Mouse (Mus musculus): ENCODE measurements at regions not wholly inside any gene's neighbourhood (a gene's known extent, or its start where the extent isn't known, plus 50 kb on each side); places are given as distances from the start of the nearest gene placed in this dataset.

GRCm38 (mm10) chr3:52818401-52818800 lies 198.6 kb downstream of the Cog6 start:
- Histone ChIP-seq H3K4me1 (replicated peaks; ENCODE audit: low read depth, low read length) (no peaks in the 10 kb centered on the region), H3K27me3 (ENCODE audit: insufficient read depth, low read length) (no peaks in the 10 kb centered on the region), H3K4me3 (replicated peaks; ENCODE audit: low read length) (no peak overlapping the region), H3K36me3 (ENCODE audit: insufficient read depth, low read length) (no peaks in the 10 kb centered on the region), H3K9me3 (ENCODE audit: low read length) (no peaks in the 10 kb centered on the region)
- no peak for TF ChIP-seq NANOG (IDR thresholded peaks at IDR 0.05; ENCODE audit: borderline replicate concordance, low read length)
- TF ChIP-seq CTCF (conservative IDR thresholded peaks at IDR 0.05; ENCODE audit: low read length), result no peak
- no peak for TF ChIP-seq POU5F1 (IDR thresholded peaks at IDR 0.05; ENCODE audit: borderline replicate concordance, low read length)

GRCm38 (mm10) chr3:52817416-52817815 lies 199.6 kb downstream of the Cog6 start:
- TF ChIP-seq NANOG (IDR thresholded peaks at IDR 0.05; ENCODE audit: borderline replicate concordance, low read length) (no peak), CTCF (conservative IDR thresholded peaks at IDR 0.05; ENCODE audit: low read length) (no peak), POU5F1 (IDR thresholded peaks at IDR 0.05; ENCODE audit: borderline replicate concordance, low read length) (no peak)
- Histone ChIP-seq H3K27me3 (ENCODE audit: insufficient read depth, low read length) (no peaks in the 10 kb centered on the region), H3K4me3 (replicated peaks; ENCODE audit: low read length) (no peak overlapping the region), H3K4me1 (replicated peaks; ENCODE audit: low read depth, low read length) (no peaks in the 10 kb centered on the region), H3K36me3 (ENCODE audit: insufficient read depth, low read length) (no peaks in the 10 kb centered on the region), H3K9me3 (ENCODE audit: low read length) (no peaks in the 10 kb centered on the region)

- H3K4me3 ChIP-seq (replicated peaks; ENCODE audit: low read length), result no peak overlapping the region
- H3K4me1 ChIP-seq (replicated peaks; ENCODE audit: low read depth, low read length), result no peaks in the 10 kb centered on the region
- TF ChIP-seq POU5F1 (IDR thresholded peaks at IDR 0.05; ENCODE audit: borderline replicate concordance, low read length) (no peak), NANOG (IDR thresholded peaks at IDR 0.05; ENCODE audit: borderline replicate concordance, low read length) (no peak), CTCF (conservative IDR thresholded peaks at IDR 0.05; ENCODE audit: low read length) (no peak)
- H3K36me3 ChIP-seq (ENCODE audit: insufficient read depth, low read length), result no peaks in the 10 kb centered on the region
- no peaks in the 10 kb centered on the region for H3K9me3 ChIP-seq (ENCODE audit: low read length)
- no peaks in the 10 kb centered on the region for H3K27me3 ChIP-seq (ENCODE audit: insufficient read depth, low read length)
These were observed 201.5 kb downstream of the Cog6 start for GRCm38 (mm10) chr3:52815497-52815896.

- H3K4me3 ChIP-seq (replicated peaks; ENCODE audit: low read length), result no peak overlapping the region
- TF ChIP-seq CTCF (conservative IDR thresholded peaks at IDR 0.05; ENCODE audit: low read length), result no peak
- TF ChIP-seq POU5F1 (IDR thresholded peaks at IDR 0.05; ENCODE audit: borderline replicate concordance, low read length), result no peak
- no peak for TF ChIP-seq NANOG (IDR thresholded peaks at IDR 0.05; ENCODE audit: borderline replicate concordance, low read length)
- no peaks in the 10 kb centered on the region for H3K36me3 ChIP-seq (ENCODE audit: insufficient read depth, low read length)
- no peaks in the 10 kb centered on the region for H3K4me1 ChIP-seq (replicated peaks; ENCODE audit: low read depth, low read length)
- no peaks in the 10 kb centered on the region for H3K27me3 ChIP-seq (ENCODE audit: insufficient read depth, low read length)
- peaks cover 10% of the 10 kb centered on the region for H3K9me3 ChIP-seq (ENCODE audit: low read length)
These were observed 214.7 kb downstream of the Cog6 start for GRCm38 (mm10) chr3:52802324-52802723.

DNA sequence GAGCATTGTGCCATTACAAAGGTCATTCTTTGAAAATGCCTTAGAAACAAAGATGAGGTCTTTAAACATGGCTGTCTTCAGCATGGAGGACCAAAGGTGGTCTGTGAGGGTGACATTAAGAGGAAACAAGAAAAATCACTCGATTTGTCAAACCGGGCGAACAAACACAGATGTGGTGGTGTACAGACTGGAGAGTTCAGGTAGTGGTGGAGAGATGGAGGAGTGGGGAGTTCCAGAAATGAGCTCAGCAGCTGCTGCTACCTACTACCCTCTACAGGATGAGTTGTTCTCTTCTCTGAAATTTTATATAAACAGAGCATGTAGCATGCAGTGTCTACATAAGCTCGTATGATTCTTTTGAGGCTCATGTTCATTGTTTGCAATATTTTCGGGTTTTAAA lies 215.6 kb downstream of the Cog6 start:
- no peaks in the 10 kb centered on the region for H3K4me1 ChIP-seq (replicated peaks; ENCODE audit: low read depth, low read length)
- H3K27me3 ChIP-seq (ENCODE audit: insufficient read depth, low read length), result no peaks in the 10 kb centered on the region
- TF ChIP-seq POU5F1 (IDR thresholded peaks at IDR 0.05; ENCODE audit: borderline replicate concordance, low read length) (no peak), CTCF (conservative IDR thresholded peaks at IDR 0.05; ENCODE audit: low read length) (no peak), NANOG (IDR thresholded peaks at IDR 0.05; ENCODE audit: borderline replicate concordance, low read length) (no peak)
- peaks cover 10% of the 10 kb centered on the region for H3K9me3 ChIP-seq (ENCODE audit: low read length)
- no peaks in the 10 kb centered on the region for H3K36me3 ChIP-seq (ENCODE audit: insufficient read depth, low read length)
- H3K4me3 ChIP-seq (replicated peaks; ENCODE audit: low read length), result no peak overlapping the region

DNA sequence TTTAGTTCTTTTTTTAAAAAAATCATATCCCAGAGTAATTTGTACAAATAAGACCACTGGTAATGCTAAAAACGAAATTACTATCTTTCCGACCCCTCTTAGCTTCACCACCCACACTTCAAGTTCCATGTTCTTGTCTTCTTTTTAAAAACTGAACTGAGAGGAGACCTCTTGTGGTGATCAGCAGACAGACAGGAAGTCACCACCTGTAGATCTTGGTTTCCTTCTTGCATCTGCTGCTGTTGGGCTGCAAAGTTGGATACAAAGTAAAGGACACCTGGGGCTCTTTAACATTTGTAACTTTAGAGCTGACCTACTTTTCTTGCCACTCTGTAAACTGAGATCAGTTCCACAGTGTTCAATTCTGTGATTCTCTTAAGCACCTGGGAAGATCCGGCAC lies 216.4 kb downstream of the Cog6 start:
- Histone ChIP-seq H3K4me3 (replicated peaks; ENCODE audit: low read length) (no peak overlapping the region), H3K4me1 (replicated peaks; ENCODE audit: low read depth, low read length) (no peaks in the 10 kb centered on the region), H3K9me3 (ENCODE audit: low read length) (peaks cover 10% of the 10 kb centered on the region), H3K27me3 (ENCODE audit: insufficient read depth, low read length) (no peaks in the 10 kb centered on the region), H3K36me3 (ENCODE audit: insufficient read depth, low read length) (no peaks in the 10 kb centered on the region)
- TF ChIP-seq CTCF (conservative IDR thresholded peaks at IDR 0.05; ENCODE audit: low read length), result no peak
- no peak for TF ChIP-seq NANOG (IDR thresholded peaks at IDR 0.05; ENCODE audit: borderline replicate concordance, low read length)
- no peak for TF ChIP-seq POU5F1 (IDR thresholded peaks at IDR 0.05; ENCODE audit: borderline replicate concordance, low read length)

DNA sequence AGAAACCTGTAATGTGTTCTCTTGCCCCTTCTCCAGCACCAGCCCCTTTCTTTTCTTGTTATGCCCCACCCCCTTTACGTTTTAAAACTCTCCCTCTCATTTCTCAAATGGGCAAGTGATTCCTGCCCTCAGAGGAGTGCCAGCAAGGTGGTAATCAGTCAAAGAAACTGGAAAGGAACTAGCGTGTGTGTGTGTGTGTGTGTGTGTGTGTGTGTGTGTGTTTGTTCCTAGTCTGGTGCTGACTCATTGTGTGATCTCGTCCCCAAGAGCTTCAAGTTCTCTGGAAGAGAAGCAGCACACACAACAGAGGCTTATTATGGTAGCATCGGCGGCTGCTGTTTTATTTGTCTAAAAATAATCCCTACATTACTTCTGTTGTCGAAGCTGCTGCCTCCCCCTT lies 219.2 kb downstream of the Cog6 start:
- TF ChIP-seq CTCF (conservative IDR thresholded peaks at IDR 0.05; ENCODE audit: low read length) (no peak), NANOG (IDR thresholded peaks at IDR 0.05; ENCODE audit: borderline replicate concordance, low read length) (no peak), POU5F1 (IDR thresholded peaks at IDR 0.05; ENCODE audit: borderline replicate concordance, low read length) (no peak)

DNA sequence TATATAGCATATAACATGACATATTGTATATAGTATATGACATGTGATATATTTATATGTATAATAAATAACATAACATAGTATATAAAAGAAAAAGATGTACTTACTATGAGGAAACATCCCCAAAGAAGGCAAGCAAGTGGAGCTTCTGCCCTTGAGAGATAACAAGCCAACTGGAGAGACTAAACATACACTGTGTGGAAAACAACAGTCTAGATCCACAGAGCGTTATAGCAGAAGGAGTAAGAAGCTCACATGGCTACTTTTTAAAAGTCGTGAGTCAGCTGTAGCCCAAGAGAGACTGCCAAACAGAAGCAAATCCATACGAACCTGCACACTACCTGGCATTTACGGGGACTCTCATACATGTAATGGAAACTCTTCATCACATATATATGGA lies 219.9 kb downstream of the Cog6 start:
- H3K36me3 ChIP-seq (ENCODE audit: insufficient read depth, low read length), result no peaks in the 10 kb centered on the region

More for the DNA sequence above, 219.2 kb downstream of the Cog6 start:
- Histone ChIP-seq H3K27me3 (ENCODE audit: insufficient read depth, low read length) (no peaks in the 10 kb centered on the region), H3K36me3 (ENCODE audit: insufficient read depth, low read length) (no peaks in the 10 kb centered on the region), H3K4me3 (replicated peaks; ENCODE audit: low read length) (no peak overlapping the region), H3K9me3 (ENCODE audit: low read length) (peaks cover 10% of the 10 kb centered on the region), H3K4me1 (replicated peaks; ENCODE audit: low read depth, low read length) (no peaks in the 10 kb centered on the region)

DNA sequence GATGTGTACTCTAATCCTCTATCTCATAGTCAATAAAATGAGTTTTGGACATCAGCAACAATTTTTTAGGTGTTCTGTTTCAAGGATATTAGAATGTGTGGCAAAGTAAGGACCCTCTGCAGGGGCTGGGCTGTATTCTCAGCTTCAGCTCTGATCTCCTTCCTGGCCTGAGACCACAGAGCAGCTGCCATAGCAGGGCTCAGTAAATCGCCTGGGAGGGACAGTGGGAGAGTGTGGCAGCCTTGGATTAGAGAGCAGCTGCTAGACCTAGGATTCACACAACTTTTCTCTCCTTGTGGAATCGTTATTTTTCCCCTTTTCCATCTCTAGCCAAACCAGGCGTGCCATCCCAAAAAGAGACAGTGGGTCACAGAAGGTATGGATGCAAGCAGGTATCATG lies 222.8 kb downstream of the Cog6 start:
- no peak overlapping the region for H3K4me3 ChIP-seq (replicated peaks; ENCODE audit: low read length)
- peaks cover 5% of the 10 kb centered on the region for H3K9me3 ChIP-seq (ENCODE audit: low read length)
- no peak for TF ChIP-seq POU5F1 (IDR thresholded peaks at IDR 0.05; ENCODE audit: borderline replicate concordance, low read length)
- TF ChIP-seq NANOG (IDR thresholded peaks at IDR 0.05; ENCODE audit: borderline replicate concordance, low read length), result no peak
- TF ChIP-seq CTCF (conservative IDR thresholded peaks at IDR 0.05; ENCODE audit: low read length), result no peak

More for the DNA sequence above, 219.9 kb downstream of the Cog6 start:
- Histone ChIP-seq H3K27me3 (ENCODE audit: insufficient read depth, low read length) (no peaks in the 10 kb centered on the region), H3K4me1 (replicated peaks; ENCODE audit: low read depth, low read length) (no peaks in the 10 kb centered on the region), H3K4me3 (replicated peaks; ENCODE audit: low read length) (no peak overlapping the region), H3K9me3 (ENCODE audit: low read length) (peaks cover 10% of the 10 kb centered on the region)
- TF ChIP-seq NANOG (IDR thresholded peaks at IDR 0.05; ENCODE audit: borderline replicate concordance, low read length) (no peak), CTCF (conservative IDR thresholded peaks at IDR 0.05; ENCODE audit: low read length) (no peak), POU5F1 (IDR thresholded peaks at IDR 0.05; ENCODE audit: borderline replicate concordance, low read length) (no peak)

More for the DNA sequence above, 222.8 kb downstream of the Cog6 start:
- no peaks in the 10 kb centered on the region for H3K36me3 ChIP-seq (ENCODE audit: insufficient read depth, low read length)
- H3K4me1 ChIP-seq (replicated peaks; ENCODE audit: low read depth, low read length), result no peaks in the 10 kb centered on the region
- H3K27me3 ChIP-seq (ENCODE audit: insufficient read depth, low read length), result no peaks in the 10 kb centered on the region
